Mouse (Mus musculus) intestine, embryonic 15.5 days (tissue): ENCODE measurements at regions not wholly inside any gene's neighbourhood (a gene's known extent, or its start where the extent isn't known, plus 50 kb on each side); places are given as distances from the start of the nearest gene placed in this dataset.

Experiments used
- ATAC-seq: fragments of 200-750 bp; cut with Nextera tagmentation; 2 replicates; pipeline ENCODE4 v1.8.0; 2017; ENCODE audit warnings: moderate TSS enrichment, moderate library complexity
- H3K27ac ChIP-seq: fragments of 300-500 bp; sonication (generic); 2 replicates; pipeline ENCODE4 v1.5.1; 2015; ENCODE audit warnings: mild to moderate bottlenecking, inconsistent platforms
- H3K27me3 ChIP-seq: fragments of 300-500 bp; sonication (generic); replicated peaks from 2 replicates; pipeline ENCODE4 v1.6.1; 2015; ENCODE audit warnings: inconsistent platforms
- H3K36me3 ChIP-seq: fragments of 300-500 bp; sonication (generic); 2 replicates; pipeline ENCODE4 v1.6.1; 2015; ENCODE audit warnings: inconsistent platforms
- H3K4me1 ChIP-seq: fragments of 300-500 bp; sonication (generic); replicated peaks from 2 replicates; pipeline ENCODE4 v1.6.1; 2015; ENCODE audit warnings: inconsistent platforms
- H3K4me2 ChIP-seq: fragments of 300-500 bp; sonication (generic); replicated peaks from 2 replicates; pipeline ENCODE4 v1.6.1; 2015; ENCODE audit warnings: mild to moderate bottlenecking, inconsistent platforms
- H3K4me3 ChIP-seq: fragments of 300-500 bp; sonication (generic); replicated peaks from 2 replicates; pipeline ENCODE4 v1.5.1; 2015; ENCODE audit warnings: inconsistent platforms
- H3K9ac ChIP-seq: fragments of 300-500 bp; sonication (generic); 2 replicates; pipeline ENCODE4 v1.6.1; 2015; ENCODE audit warnings: inconsistent platforms
- H3K9me3 ChIP-seq: fragments of 300-500 bp; sonication (generic); 2 replicates; pipeline ENCODE4 v1.6.1; 2016; ENCODE audit warnings: inconsistent platforms
- WGBS: fragments of 180-500 bp; shearing (Covaris S2); methylation state at CpG from one replicate; pipeline ENCODE4 v1.1.7; 2015; 5-methylcytosine and 5-hydroxymethylcytosine counted together

DNA sequence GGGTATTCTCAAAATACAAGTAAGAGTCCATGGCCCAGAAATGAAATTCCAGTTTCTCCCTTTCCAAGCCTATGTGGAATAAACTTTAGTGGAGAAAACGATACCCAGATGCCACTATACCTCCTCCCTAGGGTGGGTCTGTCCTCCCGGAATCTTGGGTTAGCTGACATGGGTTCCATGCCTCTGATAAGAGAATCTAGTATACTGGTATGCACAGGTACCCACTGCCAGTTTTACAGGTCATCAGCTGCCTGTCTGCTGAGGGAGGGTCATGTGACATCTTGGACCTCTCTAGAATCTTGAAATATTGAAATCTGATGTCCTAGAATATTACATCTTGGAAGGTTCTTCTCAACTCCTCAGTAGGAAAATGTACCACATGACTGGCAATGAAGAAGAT lies 172.5 kb downstream of the Cd83 start:
- ATAC-seq = no peak
- no peaks in the 10 kb centered on the region for H3K27me3 ChIP-seq
- H3K4me2 ChIP-seq = no peak overlapping the region
- H3K36me3 ChIP-seq = no peaks in the 10 kb centered on the region
- H3K4me3 ChIP-seq = no peak overlapping the region
- no peaks in the 10 kb centered on the region for H3K9me3 ChIP-seq
- H3K9ac ChIP-seq = no peak overlapping the region
- H3K4me1 ChIP-seq = no peaks in the 10 kb centered on the region
- WGBS = 87% methylated on average over 2 of the region's 2 CpGs
- no peak overlapping the region for H3K27ac ChIP-seq

DNA sequence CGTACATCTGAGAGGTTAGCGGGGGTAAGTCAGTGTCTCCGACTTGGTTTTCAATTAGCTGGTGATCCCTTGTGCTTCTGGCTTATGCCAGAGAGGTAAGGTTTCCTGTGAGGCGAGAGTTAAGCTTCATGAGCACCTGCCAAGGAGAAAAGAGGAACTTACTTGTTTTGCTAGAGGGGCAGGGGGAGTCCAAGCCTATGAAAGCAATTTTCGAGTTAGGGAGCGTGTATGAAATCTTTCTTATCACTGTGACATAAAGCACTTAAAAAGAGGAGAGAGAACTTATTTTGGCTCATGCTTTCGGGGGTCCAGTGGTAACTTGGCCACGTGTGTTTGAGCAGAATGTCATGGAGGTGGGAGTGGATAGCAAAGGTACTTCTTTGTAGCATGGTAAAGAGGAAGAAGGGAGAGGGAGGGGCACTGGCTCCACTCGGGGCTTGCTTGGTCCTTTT lies 174.6 kb downstream of the Cd83 start:
- ATAC-seq = no peak
- H3K9me3 ChIP-seq = no peaks in the 10 kb centered on the region
- no peaks in the 10 kb centered on the region for H3K36me3 ChIP-seq
- H3K4me3 ChIP-seq = no peak overlapping the region
- no peak overlapping the region for H3K27ac ChIP-seq
- H3K4me2 ChIP-seq = no peak overlapping the region
- H3K9ac ChIP-seq = no peak overlapping the region
- H3K27me3 ChIP-seq = no peaks in the 10 kb centered on the region
- 64% methylated on average over 9 of the region's 9 CpGs for WGBS
- no peaks in the 10 kb centered on the region for H3K4me1 ChIP-seq

DNA sequence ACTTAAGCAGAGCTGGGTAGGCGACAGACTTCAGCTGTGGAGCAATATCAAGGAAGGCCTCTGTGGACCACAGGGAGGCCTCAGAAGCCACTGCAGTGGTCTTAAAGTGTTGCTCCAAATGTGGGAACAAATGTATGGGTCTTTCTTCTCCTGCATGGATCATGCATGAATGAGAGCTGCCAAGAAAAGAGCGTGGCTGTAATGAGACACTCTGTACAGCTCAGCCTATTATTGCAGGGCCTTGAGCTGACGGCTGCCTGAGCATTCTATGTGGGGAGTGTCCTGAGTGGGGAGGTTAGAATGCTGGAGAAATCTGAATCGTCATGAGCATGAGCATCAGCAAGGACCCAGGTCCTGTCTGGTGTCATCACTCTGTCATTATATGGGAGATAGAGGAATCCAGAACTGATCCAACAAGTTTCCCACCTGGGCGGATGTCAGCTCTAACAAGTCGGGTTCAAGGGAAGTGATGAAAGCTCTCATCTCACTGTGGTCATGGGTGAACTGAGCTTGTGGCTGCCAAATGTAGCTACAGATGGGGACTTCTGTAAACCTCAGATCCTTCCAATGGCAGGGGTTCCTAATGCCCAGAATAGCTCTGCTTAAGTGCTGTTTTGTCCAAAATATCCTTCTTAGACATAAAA lies 176.6 kb downstream of the Cd83 start:
- 84% methylated on average over 6 of the region's 6 CpGs for WGBS
- no peak for ATAC-seq

DNA sequence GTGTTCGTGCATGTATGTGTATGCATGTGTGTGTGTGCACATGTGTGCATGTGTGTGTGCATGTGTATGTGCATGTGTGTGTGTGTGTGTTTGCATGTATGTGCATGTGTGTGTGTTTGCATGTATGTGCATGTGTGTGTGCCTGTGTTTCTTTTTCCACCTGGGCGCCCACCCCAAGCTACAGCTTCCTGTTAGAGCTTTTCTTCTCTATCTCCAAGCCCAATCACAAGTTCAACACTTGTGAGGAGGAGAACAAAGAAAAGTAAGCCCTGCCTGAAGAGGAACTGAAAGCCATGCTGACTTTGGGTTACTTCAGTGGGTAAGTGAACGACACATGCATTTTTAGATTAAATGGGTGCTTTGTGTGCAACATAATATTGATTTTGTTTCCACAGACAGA lies 177.4 kb downstream of the Cd83 start:
- WGBS = 84% methylated on average over 3 of the region's 3 CpGs
- Histone ChIP-seq H3K4me3 (no peak overlapping the region), H3K9ac (no peak overlapping the region), H3K36me3 (no peaks in the 10 kb centered on the region), H3K4me2 (no peak overlapping the region), H3K9me3 (no peaks in the 10 kb centered on the region), H3K27ac (no peak overlapping the region), H3K27me3 (no peaks in the 10 kb centered on the region), H3K4me1 (no peaks in the 10 kb centered on the region)
- no peak for ATAC-seq

More for the DNA sequence above, 176.6 kb downstream of the Cd83 start:
- Histone ChIP-seq H3K9me3 (no peaks in the 10 kb centered on the region), H3K27me3 (no peaks in the 10 kb centered on the region), H3K36me3 (no peaks in the 10 kb centered on the region), H3K4me3 (no peak overlapping the region), H3K4me2 (no peak overlapping the region), H3K9ac (no peak overlapping the region), H3K4me1 (no peaks in the 10 kb centered on the region), H3K27ac (no peak overlapping the region)

DNA sequence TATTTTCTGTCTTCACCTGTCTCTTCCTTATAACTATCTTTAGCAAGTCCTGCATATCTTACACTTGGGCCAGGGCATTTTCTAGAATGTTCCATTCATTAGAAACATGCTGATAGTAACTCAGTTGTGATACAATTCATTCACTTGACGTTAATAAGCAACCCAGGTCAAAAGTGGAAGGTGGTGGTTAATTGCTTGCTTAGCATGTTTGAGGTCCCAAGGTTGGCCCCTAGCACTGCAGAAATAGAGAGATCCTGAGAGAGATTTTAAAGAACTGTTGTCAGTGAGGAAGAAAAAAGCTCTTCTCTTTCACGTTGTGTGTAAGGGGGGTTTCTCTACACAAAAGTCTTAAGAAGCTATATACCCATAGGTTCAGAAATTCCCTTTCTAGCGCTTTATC lies 178.7 kb downstream of the Cd83 start:
- WGBS = 61% methylated on average over 3 of the region's 3 CpGs
- H3K9ac ChIP-seq = no peak overlapping the region
- no peak overlapping the region for H3K4me2 ChIP-seq
- H3K36me3 ChIP-seq = no peaks in the 10 kb centered on the region
- no peak overlapping the region for H3K27ac ChIP-seq
- H3K9me3 ChIP-seq = no peaks in the 10 kb centered on the region
- H3K4me3 ChIP-seq = no peak overlapping the region
- no peaks in the 10 kb centered on the region for H3K4me1 ChIP-seq
- H3K27me3 ChIP-seq = no peaks in the 10 kb centered on the region
- no peak for ATAC-seq

DNA sequence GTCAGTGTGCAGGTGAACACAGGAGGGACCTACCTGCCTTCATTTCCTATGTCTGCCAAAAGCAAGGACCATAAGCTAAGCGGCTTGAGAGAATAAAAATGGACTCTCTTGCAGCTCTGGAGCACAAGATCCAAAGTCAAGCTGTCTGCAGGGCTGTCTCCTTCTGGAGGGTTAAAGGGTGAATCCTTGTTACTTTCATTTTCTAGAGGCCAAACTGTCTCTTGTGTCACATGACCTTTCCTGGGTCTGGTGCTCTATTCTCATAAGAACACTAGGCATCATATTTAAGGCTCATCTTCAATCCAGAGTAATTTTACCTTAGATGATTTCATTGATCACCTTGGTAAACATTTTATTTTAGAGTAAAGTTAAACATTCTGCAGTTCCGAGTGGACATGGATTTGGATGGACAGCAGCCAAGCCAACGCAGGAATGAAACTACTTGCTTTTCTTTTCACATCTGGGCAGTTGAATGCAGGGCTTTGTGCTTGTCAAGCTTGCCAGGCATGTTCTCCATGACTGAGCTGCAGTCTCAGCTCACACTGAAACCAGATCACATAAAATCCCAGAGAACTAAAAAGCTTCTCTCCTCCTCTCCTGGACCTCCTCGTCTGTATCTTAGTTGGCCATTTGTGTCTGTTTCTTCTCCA lies 180.8 kb downstream of the Cd83 start:
- H3K27me3 ChIP-seq = no peaks in the 10 kb centered on the region
- no peak overlapping the region for H3K9ac ChIP-seq
- no peak overlapping the region for H3K4me3 ChIP-seq
- no peaks in the 10 kb centered on the region for H3K9me3 ChIP-seq
- ATAC-seq = no peak
- H3K36me3 ChIP-seq = no peaks in the 10 kb centered on the region
- no peaks in the 10 kb centered on the region for H3K4me1 ChIP-seq
- 46% methylated on average over 4 of the region's 4 CpGs for WGBS
- no peak overlapping the region for H3K4me2 ChIP-seq
- no peak overlapping the region for H3K27ac ChIP-seq

DNA sequence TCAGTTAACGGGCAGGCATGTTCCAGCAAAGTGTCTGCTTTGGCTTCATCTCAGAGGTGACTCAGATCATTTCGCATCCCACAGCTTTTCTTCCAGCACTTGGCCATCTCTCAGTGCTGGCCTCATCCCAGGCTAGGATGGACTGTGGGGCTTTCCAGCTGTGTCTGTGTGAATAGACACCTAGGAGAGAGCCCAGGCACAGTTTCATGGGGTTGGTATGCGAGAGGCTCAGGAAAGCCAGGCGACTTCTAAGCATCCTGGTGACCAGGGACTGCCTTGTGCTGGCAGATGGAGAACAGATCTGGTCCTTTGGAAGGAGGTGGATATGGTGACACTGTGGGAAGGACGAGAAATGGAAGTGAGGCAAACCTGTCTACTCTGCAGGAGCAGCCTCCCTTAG lies 182.9 kb downstream of the Cd83 start:
- Histone ChIP-seq H3K9ac (no peak overlapping the region), H3K4me1 (no peaks in the 10 kb centered on the region), H3K9me3 (no peaks in the 10 kb centered on the region), H3K36me3 (no peaks in the 10 kb centered on the region), H3K4me2 (no peak overlapping the region), H3K27me3 (no peaks in the 10 kb centered on the region), H3K27ac (no peak overlapping the region), H3K4me3 (no peak overlapping the region)
- no peak for ATAC-seq
- 75% methylated on average over 5 of the region's 5 CpGs for WGBS

DNA sequence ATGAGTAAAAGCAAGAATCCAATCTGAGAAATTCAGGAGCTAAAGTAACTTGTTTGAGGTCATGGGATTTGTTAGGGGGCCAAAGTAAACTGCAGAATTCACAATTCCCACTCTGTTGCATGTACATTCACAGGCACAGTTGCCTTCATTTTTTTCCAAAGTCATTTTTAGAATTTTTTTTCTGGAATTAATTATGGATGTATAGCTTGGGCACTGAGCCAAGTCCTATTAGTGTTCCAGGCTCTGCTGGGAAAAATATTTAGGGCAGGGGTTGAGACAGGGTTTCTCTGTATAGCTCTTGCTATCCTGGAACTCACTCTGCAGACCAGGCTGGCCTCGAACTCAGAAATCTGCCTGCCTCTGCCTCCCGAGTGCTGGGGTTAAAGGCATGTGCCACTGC lies 188.3 kb downstream of the Cd83 start:
- 88% methylated on average over 2 of the region's 2 CpGs for WGBS
- H3K27ac ChIP-seq = no peak overlapping the region
- H3K36me3 ChIP-seq = no peaks in the 10 kb centered on the region
- no peaks in the 10 kb centered on the region for H3K9me3 ChIP-seq
- no peak overlapping the region for H3K4me2 ChIP-seq
- H3K4me1 ChIP-seq = no peaks in the 10 kb centered on the region
- no peaks in the 10 kb centered on the region for H3K27me3 ChIP-seq
- no peak overlapping the region for H3K9ac ChIP-seq
- no peak overlapping the region for H3K4me3 ChIP-seq
- no peak for ATAC-seq

DNA sequence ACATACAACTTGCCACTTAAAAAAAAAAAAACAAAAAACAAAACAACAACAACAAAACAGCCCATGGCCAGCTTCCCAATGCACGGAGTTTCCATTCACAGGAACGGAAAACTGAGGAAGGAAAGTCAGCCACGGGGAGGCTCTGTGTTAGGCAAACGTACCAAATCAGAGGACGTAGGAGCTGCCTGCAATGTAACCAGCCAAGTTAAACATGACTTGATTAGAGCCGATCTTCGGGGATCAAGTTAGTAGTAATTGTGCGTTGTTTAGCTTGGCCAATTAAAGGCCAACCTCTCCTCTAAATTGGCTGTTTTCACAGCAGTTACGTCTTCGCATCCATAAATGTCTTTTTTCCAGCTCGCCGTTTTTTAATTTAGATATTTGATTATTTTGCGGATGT lies 190.7 kb downstream of the Cd83 start:
- WGBS = 80% methylated on average over 13 of the region's 13 CpGs
- no peak overlapping the region for H3K4me2 ChIP-seq
- H3K27me3 ChIP-seq = no peaks in the 10 kb centered on the region
- no peak overlapping the region for H3K4me3 ChIP-seq
- no peaks in the 10 kb centered on the region for H3K9me3 ChIP-seq
- ATAC-seq = no peak
- no peak overlapping the region for H3K9ac ChIP-seq
- H3K27ac ChIP-seq = no peak overlapping the region
- no peaks in the 10 kb centered on the region for H3K36me3 ChIP-seq
- H3K4me1 ChIP-seq = no peaks in the 10 kb centered on the region

DNA sequence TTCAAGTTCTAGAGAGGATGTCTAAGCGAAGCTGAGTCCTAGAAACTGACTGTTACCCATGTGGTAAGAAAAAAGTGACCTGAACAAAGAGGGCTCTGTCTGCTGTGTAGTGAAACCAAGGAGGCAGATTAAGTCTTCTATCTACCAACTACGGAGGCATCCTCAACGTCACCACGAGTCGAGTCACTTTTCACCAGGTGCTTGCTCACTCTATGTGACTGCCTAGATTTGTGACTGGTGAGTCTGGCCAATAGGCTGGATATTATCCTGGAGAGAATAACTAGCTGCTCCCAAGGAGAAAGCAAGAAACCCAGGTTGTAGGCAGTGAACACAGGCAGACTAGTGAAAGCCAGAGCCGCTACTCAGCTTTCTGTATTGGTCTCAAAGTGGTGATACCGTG lies 191.2 kb downstream of the Cd83 start:
- H3K27ac ChIP-seq = no peak overlapping the region
- H3K4me1 ChIP-seq = no peaks in the 10 kb centered on the region
- H3K9ac ChIP-seq = no peak overlapping the region
- no peaks in the 10 kb centered on the region for H3K27me3 ChIP-seq
- no peak overlapping the region for H3K4me2 ChIP-seq
- WGBS = 79% methylated on average over 7 of the region's 7 CpGs
- H3K4me3 ChIP-seq = no peak overlapping the region
- no peaks in the 10 kb centered on the region for H3K9me3 ChIP-seq
- H3K36me3 ChIP-seq = no peaks in the 10 kb centered on the region
- no peak for ATAC-seq

DNA sequence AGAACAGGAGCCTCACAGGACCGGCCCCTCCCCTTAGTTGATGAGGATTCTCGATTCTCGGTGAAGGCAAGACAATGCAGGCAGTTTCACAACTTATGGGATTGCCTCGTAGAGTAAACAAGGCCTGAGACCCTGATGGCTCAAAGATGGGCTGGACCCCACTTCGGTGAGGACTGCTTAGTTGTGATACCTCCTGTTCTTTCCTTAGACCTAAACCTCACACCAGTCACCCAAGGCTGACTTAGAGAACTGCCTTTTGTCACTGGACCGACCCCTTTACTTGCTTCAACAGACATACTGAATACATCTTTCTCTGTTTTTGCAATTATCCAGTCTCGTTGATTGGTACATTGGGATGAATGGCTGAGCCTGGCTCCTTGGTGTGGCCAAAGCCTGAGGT lies 192.1 kb downstream of the Cd83 start:
- Histone ChIP-seq H3K27me3 (no peaks in the 10 kb centered on the region), H3K9me3 (no peaks in the 10 kb centered on the region), H3K36me3 (no peaks in the 10 kb centered on the region), H3K4me3 (no peak overlapping the region), H3K27ac (no peak overlapping the region), H3K4me1 (no peaks in the 10 kb centered on the region), H3K9ac (no peak overlapping the region), H3K4me2 (no peak overlapping the region)
- 56% methylated on average over 7 of the region's 7 CpGs for WGBS
- ATAC-seq = no peak

DNA sequence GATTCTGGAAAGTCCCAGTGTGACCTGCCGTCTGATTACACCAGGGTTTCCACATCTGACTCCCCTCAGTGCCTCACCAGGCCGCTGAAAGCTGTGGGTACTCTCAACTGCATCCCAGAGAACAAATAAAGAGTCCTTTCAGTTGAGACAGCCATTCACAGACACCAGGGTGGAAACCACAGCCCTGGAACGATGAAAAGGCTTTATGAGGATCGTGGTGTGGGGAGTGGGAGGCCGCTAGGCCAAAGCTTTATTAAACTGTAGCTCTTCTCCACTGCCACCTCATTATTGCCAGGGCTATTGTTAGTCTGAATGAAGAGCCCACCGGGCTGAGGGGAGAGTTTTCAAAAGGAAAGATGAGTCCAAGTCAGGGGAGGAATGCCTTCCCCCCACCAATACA lies 202.8 kb downstream of the Cd83 start:
- no peak for ATAC-seq
- Histone ChIP-seq H3K36me3 (no peaks in the 10 kb centered on the region), H3K27me3 (no peaks in the 10 kb centered on the region), H3K4me1 (peaks cover 11% of the 10 kb centered on the region), H3K4me3 (no peak overlapping the region), H3K9me3 (no peaks in the 10 kb centered on the region), H3K9ac (no peak overlapping the region), H3K4me2 (no peak overlapping the region), H3K27ac (no peak overlapping the region)
- 69% methylated on average over 6 of the region's 6 CpGs for WGBS

DNA sequence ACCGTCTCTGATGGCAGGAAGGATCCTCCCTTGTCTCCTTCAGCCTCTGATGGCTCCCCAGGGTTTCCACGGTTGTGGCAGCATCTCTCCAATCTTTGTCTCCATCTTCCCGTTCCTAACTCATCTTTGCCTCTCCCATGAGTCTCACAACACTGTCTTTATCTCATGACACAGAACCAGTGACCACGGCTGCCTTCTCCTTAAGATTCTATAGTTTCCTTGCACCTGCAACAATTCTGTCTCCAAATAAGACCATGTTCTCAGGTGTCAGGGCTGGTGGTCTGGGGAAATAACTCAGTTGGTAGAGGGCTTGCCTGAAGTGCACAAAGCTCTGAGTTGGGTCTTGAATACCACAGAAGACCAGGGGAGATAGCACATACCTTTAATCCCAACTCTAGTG lies 203.8 kb downstream of the Cd83 start:
- Histone ChIP-seq H3K9ac (no peak overlapping the region), H3K4me2 (no peak overlapping the region), H3K36me3 (no peaks in the 10 kb centered on the region), H3K4me3 (no peak overlapping the region), H3K4me1 (peaks cover 11% of the 10 kb centered on the region), H3K27me3 (no peaks in the 10 kb centered on the region), H3K27ac (no peak overlapping the region), H3K9me3 (no peaks in the 10 kb centered on the region)
- 88% methylated on average over 4 of the region's 4 CpGs for WGBS
- ATAC-seq = no peak
